In genomic region chr2:35460378-35460880, GRCm38 (mm10) we compare ENCODE assay signal across 8 mouse cellular contexts. TPM values are rescaled to one million over a fixed set of nuclear protein-coding genes. Genes with fewer than 3 reads are reported as not detected.
DNase-seq lines count a peak whose midpoint lies in the region; ATAC-seq and TF ChIP-seq lines count a peak whose summit lies in the region.

No protein-coding gene starts in this region.

- no peak for DNase-seq in kidney, postnatal 25 days
- DNase-seq in embryonic facial prominence, embryonic 11.5 days (ENCODE audit: low spot score), result no peak
- DNase-seq in midbrain, postnatal 0 days (ENCODE audit: low spot score), result no peak
- DNase-seq in cerebellum, postnatal 10 days, result no peak
- no peak for DNase-seq in spleen, adult 12 weeks (ENCODE audit: low spot score)
- no peak for DNase-seq in gastrocnemius, postnatal 14 days

- no peaks in the 10 kb centered on the region for H3K9me3 ChIP-seq in kidney, embryonic 16.5 days (ENCODE audit: low read length)
- H3K9me3 ChIP-seq in embryonic facial prominence, embryonic 11.5 days (replicated peaks; ENCODE audit: control insufficient read depth, low read length), result no peaks in the 10 kb centered on the region
- H3K9me3 ChIP-seq in intestine, embryonic 15.5 days, result no peaks in the 10 kb centered on the region
- H3K9me3 ChIP-seq in midbrain, postnatal 0 days (ENCODE audit: low read length), result no peaks in the 10 kb centered on the region

- intact Hi-C loops in gastrocnemius, postnatal 14 days (cut with DNase I; ENCODE audit: low total_unique reads), result no loop called here

- H3K9ac ChIP-seq in kidney, embryonic 16.5 days (replicated peaks; ENCODE audit: low read length), result peak overlapping the region; percentile 82
- no peak overlapping the region for H3K9ac ChIP-seq in embryonic facial prominence, embryonic 11.5 days (replicated peaks; ENCODE audit: low read length)
- H3K9ac ChIP-seq in intestine, embryonic 15.5 days, result peak overlapping the region; percentile 33
- H3K9ac ChIP-seq in midbrain, postnatal 0 days (replicated peaks; ENCODE audit: low read length, poor library complexity, severe bottlenecking), result no peak overlapping the region

- no peaks in the 10 kb centered on the region for H3K27me3 ChIP-seq in kidney, embryonic 16.5 days (ENCODE audit: insufficient read depth, low read length)
- no peaks in the 10 kb centered on the region; the same call in 1 of the 2 replicates for H3K27me3 ChIP-seq in embryonic facial prominence, embryonic 11.5 days (ENCODE audit: control insufficient read depth, insufficient read depth, low read length)
- no peaks in the 10 kb centered on the region for H3K27me3 ChIP-seq in intestine, embryonic 15.5 days (replicated peaks)
- H3K27me3 ChIP-seq in midbrain, postnatal 0 days (ENCODE audit: insufficient read depth, low read length), result peaks cover 9% of the 10 kb centered on the region; the same call in 1 of the 2 replicates

- peaks cover 38% of the 10 kb centered on the region for H3K4me1 ChIP-seq in kidney, embryonic 16.5 days (ENCODE audit: insufficient read depth, low read length)
- H3K4me1 ChIP-seq in embryonic facial prominence, embryonic 11.5 days (ENCODE audit: control insufficient read depth, insufficient read depth, low read length), result 0 out of 2 replicates have a peak, but pooled peaks cover 4% of the 10 kb centered on the region
- peaks cover 16% of the 10 kb centered on the region for H3K4me1 ChIP-seq in intestine, embryonic 15.5 days (replicated peaks)
- H3K4me1 ChIP-seq in midbrain, postnatal 0 days (ENCODE audit: insufficient read depth, low read length), result peaks cover 6% of the 10 kb centered on the region; the same call in 1 of the 2 replicates

- no peaks in the 10 kb centered on the region for H3K36me3 ChIP-seq in kidney, embryonic 16.5 days (ENCODE audit: insufficient read depth, low read length)
- H3K36me3 ChIP-seq in embryonic facial prominence, embryonic 11.5 days (replicated peaks; ENCODE audit: control insufficient read depth, insufficient read depth, low read depth, low read length), result no peaks in the 10 kb centered on the region
- H3K36me3 ChIP-seq in intestine, embryonic 15.5 days, result no peaks in the 10 kb centered on the region
- no peaks in the 10 kb centered on the region for H3K36me3 ChIP-seq in midbrain, postnatal 0 days (ENCODE audit: insufficient read depth, low read length)

- peak overlapping the region; percentile 54 for H3K4me3 ChIP-seq in kidney, embryonic 16.5 days (ENCODE audit: low read length)
- no peak overlapping the region for H3K4me3 ChIP-seq in embryonic facial prominence, embryonic 11.5 days (ENCODE audit: low read depth, low read length)
- peak overlapping the region; percentile 48 for H3K4me3 ChIP-seq in intestine, embryonic 15.5 days (replicated peaks)
- peak overlapping the region; percentile 61; the same call in 1 of the 2 replicates for H3K4me3 ChIP-seq in midbrain, postnatal 0 days (ENCODE audit: low read depth, low read length)

- H3K27ac ChIP-seq in kidney, embryonic 16.5 days (ENCODE audit: low read length), result peak overlapping the region; percentile 83; the same call in 1 of the 2 replicates
- H3K27ac ChIP-seq in embryonic facial prominence, embryonic 11.5 days (replicated peaks; ENCODE audit: low read depth, low read length), result no peak overlapping the region
- peak overlapping the region; percentile 20; the same call in 1 of the 2 replicates for H3K27ac ChIP-seq in intestine, embryonic 15.5 days
- no peak overlapping the region for H3K27ac ChIP-seq in midbrain, postnatal 0 days (ENCODE audit: low read depth, low read length)

- no peak for TF ChIP-seq CTCF in midbrain, postnatal 0 days (IDR thresholded peaks at IDR 0.05)

- ATAC-seq in kidney, embryonic 16.5 days (ENCODE audit: low FRiP score, low TSS enrichment), result no peak
- ATAC-seq in embryonic facial prominence, embryonic 11.5 days (replicated peaks; ENCODE audit: insufficient number of reproducible peaks, low FRiP score, low TSS enrichment, low read depth), result no peak
- no peak for ATAC-seq in intestine, embryonic 15.5 days
- ATAC-seq in midbrain, postnatal 0 days (ENCODE audit: low FRiP score), result no peak

- peak overlapping the region; percentile 92 for H3K4me2 ChIP-seq in kidney, embryonic 16.5 days (replicated peaks; ENCODE audit: low read depth, low read length)
- peak overlapping the region; percentile 96; the same call in 1 of the 2 replicates for H3K4me2 ChIP-seq in embryonic facial prominence, embryonic 11.5 days (ENCODE audit: low read depth, low read length)
- H3K4me2 ChIP-seq in intestine, embryonic 15.5 days (replicated peaks), result peak overlapping the region; percentile 93
- H3K4me2 ChIP-seq in midbrain, postnatal 0 days (ENCODE audit: low read depth, low read length, poor library complexity, severe bottlenecking), result peak overlapping the region; percentile 7; the same call in 1 of the 2 replicates

- 22% methylated on average over 6 of the region's 6 CpGs for WGBS in kidney, embryonic 16.5 days
- 12% methylated on average over 6 of the region's 6 CpGs for WGBS in embryonic facial prominence, embryonic 11.5 days
- 38% methylated on average over 6 of the region's 6 CpGs for WGBS in intestine, embryonic 15.5 days
- WGBS in midbrain, postnatal 0 days, result 40% methylated on average over 6 of the region's 6 CpGs

RNA-seq across cellular contexts. Expression of gene Ggta1, which starts 2.6 kb away (rescaled TPM):
- 23.3 and 24.2 TPM in 2 replicates for polyA plus RNA-seq in kidney, embryonic 16.5 days (2015; fragmentation: Nextera tagmentation; extraction: Ambion mirVana)
- 7.5 and 7.9 TPM in 2 replicates for polyA plus RNA-seq in embryonic facial prominence, embryonic 11.5 days (2014; fragmentation: Nextera tagmentation; extraction: Ambion mirVana)
- polyA plus RNA-seq in intestine, embryonic 15.5 days (2015; fragmentation: Nextera tagmentation; extraction: Ambion mirVana), result 18.0 and 18.5 TPM in 2 replicates
- 5.1 and 5.4 TPM in 2 replicates for total RNA-seq in midbrain, postnatal 0 days (2014; rRNA removed)
- 3.8 and 3.9 TPM in 2 replicates for polyA plus RNA-seq in midbrain, postnatal 0 days (2015; fragmentation: Nextera tagmentation; extraction: Ambion mirVana)
- total RNA-seq in gastrocnemius, postnatal 14 days (2021), result 10 to 100 TPM; 11.1 to 15.6 TPM

Comparison
In these comparisons a context has a peak if more than half of its experiments do, and no peak if none do; other contexts are left out.
1. H3K27ac ChIP-seq: peak in kidney, embryonic 16.5 days (single experiment) and intestine, embryonic 15.5 days (single experiment); none in embryonic facial prominence, embryonic 11.5 days (single experiment) and midbrain, postnatal 0 days (single experiment).
2. H3K4me2 ChIP-seq: peak in every context shown above with its lines; median percentile 96 in embryonic facial prominence, embryonic 11.5 days; 93 in intestine, embryonic 15.5 days; 92 in kidney, embryonic 16.5 days; 7 in midbrain, postnatal 0 days.
3. H3K9ac ChIP-seq: peak in kidney, embryonic 16.5 days (single experiment) and intestine, embryonic 15.5 days (single experiment); none in embryonic facial prominence, embryonic 11.5 days (single experiment) and midbrain, postnatal 0 days (single experiment).